Mouse (Mus musculus) small intestine, adult 2 months (tissue): ENCODE results near the gene Lpin1.

ENCODE experiments used
- CTCF ChIP-seq: fragments of 200-500 bp; IDR thresholded peaks from 2 replicates; pipeline ENCODE4 v1.5.1; 2012; ENCODE audit warnings: low read depth, mild to moderate bottlenecking, control low read depth, inconsistent platforms, low read length, moderate library complexity, mixed read lengths; ENCODE audit not compliant: insufficient replicate concordance, insufficient read length; ENCODE audit errors: extremely low read depth
- POLR2A ChIP-seq: fragments of 200-500 bp; IDR thresholded peaks from 2 replicates; pipeline ENCODE4 v1.6.1; 2012; ENCODE audit warnings: low read depth, mild to moderate bottlenecking, control low read depth, inconsistent platforms, low read length, moderate library complexity

DNA sequence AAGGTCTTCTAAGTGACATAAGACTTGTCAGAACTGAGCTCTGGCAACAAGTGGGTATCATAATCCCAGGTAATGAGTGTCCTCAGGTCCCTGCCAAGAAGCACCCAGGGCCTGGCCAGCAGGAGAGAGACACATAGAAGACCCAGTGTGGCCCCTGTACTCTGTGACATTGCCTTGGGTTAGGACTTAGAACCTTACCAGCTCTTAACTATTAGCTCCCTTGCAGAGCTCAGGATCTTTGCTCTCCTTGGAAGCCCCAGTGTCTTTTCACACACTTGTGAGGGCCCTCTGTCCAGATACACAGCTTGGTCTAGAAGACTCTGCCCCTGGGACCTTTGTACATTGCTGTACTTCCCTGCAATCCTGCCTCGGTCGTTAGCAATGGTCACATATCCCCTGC, 23.7 kb downstream of the Lpin1 start:
- TF ChIP-seq CTCF (no peak), POLR2A (no peak)
